Mouse (Mus musculus): ENCODE results near the gene Eloa. TPM values are rescaled to one million over a fixed set of nuclear protein-coding genes. Genes with fewer than 3 reads are reported as not detected.

The Eloa gene
- polyA plus RNA-seq, 1 experiment from 2014 or later, result 48.6 TPM

GRCm38 (mm10) chr4:135962946-135963345, 58.6 kb downstream of the Eloa start:
- Histone ChIP-seq H3K4me2 (peak overlapping the region; percentile 99), H3K9ac (ENCODE audit: low read depth, low read length) (peak overlapping the region; percentile 77), H3K4me1 (replicated peaks; ENCODE audit: control insufficient read depth, insufficient read depth, low read length) (peaks cover 17% of the 10 kb centered on the region), H3K27me3 (replicated peaks; ENCODE audit: control insufficient read depth, insufficient read depth, low read length) (no peaks in the 10 kb centered on the region), H3K9me3 (ENCODE audit: control insufficient read depth, low read length) (no peaks in the 10 kb centered on the region), H3K4me3 (ENCODE audit: low read depth, low read length) (peak overlapping the region; percentile 84), H3K27ac (ENCODE audit: low read depth, low read length) (peak overlapping the region; percentile 78), H3K36me3 (ENCODE audit: control insufficient read depth, insufficient read depth, low read length) (peaks cover 16% of the 10 kb centered on the region; the same call in 1 of the 2 replicates)
- ATAC-seq (replicated peaks; ENCODE audit: low FRiP score), result peak; percentile 13; the same call in 1 of the 2 replicates
- DNase-seq (ENCODE audit: low spot score), result no peak
- WGBS, result 7% methylated on average over 15 of the region's 15 CpGs

GRCm38 (mm10) chr4:135962198-135962597, 59.4 kb downstream of the Eloa start:
- ATAC-seq (replicated peaks; ENCODE audit: low FRiP score) (no peak), DNase-seq (ENCODE audit: low spot score) (no peak)
- Histone ChIP-seq H3K4me2 (no peak overlapping the region; the same call in 1 of the 2 replicates), H3K27ac (ENCODE audit: low read depth, low read length) (no peak overlapping the region; the same call in 1 of the 2 replicates), H3K9ac (ENCODE audit: low read depth, low read length) (no peak overlapping the region), H3K9me3 (ENCODE audit: control insufficient read depth, low read length) (no peaks in the 10 kb centered on the region), H3K27me3 (replicated peaks; ENCODE audit: control insufficient read depth, insufficient read depth, low read length) (no peaks in the 10 kb centered on the region), H3K4me3 (ENCODE audit: low read depth, low read length) (no peak overlapping the region), H3K36me3 (ENCODE audit: control insufficient read depth, insufficient read depth, low read length) (peaks cover 10% of the 10 kb centered on the region; the same call in 1 of the 2 replicates), H3K4me1 (replicated peaks; ENCODE audit: control insufficient read depth, insufficient read depth, low read length) (peaks cover 17% of the 10 kb centered on the region)
- whole genome bisulfite sequencing, result 85% methylated on average over 7 of the region's 7 CpGs

- no peaks in the 10 kb centered on the region for H3K27me3 ChIP-seq (replicated peaks; ENCODE audit: control insufficient read depth, insufficient read depth, low read length)
- DNase-seq (ENCODE audit: low spot score) (no peak), ATAC-seq (replicated peaks; ENCODE audit: low FRiP score) (no peak)
- no peak overlapping the region for H3K4me2 ChIP-seq
- H3K9ac ChIP-seq (ENCODE audit: low read depth, low read length), result no peak overlapping the region
- no peak overlapping the region for H3K27ac ChIP-seq (ENCODE audit: low read depth, low read length)
- H3K4me3 ChIP-seq (ENCODE audit: low read depth, low read length), result no peak overlapping the region
- peaks cover 10% of the 10 kb centered on the region; the same call in 1 of the 2 replicates for H3K36me3 ChIP-seq (ENCODE audit: control insufficient read depth, insufficient read depth, low read length)
- 83% methylated on average over 5 of the region's 5 CpGs for WGBS
- no peaks in the 10 kb centered on the region for H3K9me3 ChIP-seq (ENCODE audit: control insufficient read depth, low read length)
- peaks cover 17% of the 10 kb centered on the region for H3K4me1 ChIP-seq (replicated peaks; ENCODE audit: control insufficient read depth, insufficient read depth, low read length)
Measured at GRCm38 (mm10) chr4:135961709-135962108, 59.9 kb downstream of the Eloa start.

- Histone ChIP-seq H3K27me3 (replicated peaks; ENCODE audit: control insufficient read depth, insufficient read depth, low read length) (no peaks in the 10 kb centered on the region), H3K9ac (ENCODE audit: low read depth, low read length) (peak overlapping the region; percentile 34; the same call in 1 of the 2 replicates), H3K27ac (ENCODE audit: low read depth, low read length) (no peak overlapping the region), H3K36me3 (ENCODE audit: control insufficient read depth, insufficient read depth, low read length) (peaks cover 15% of the 10 kb centered on the region; the same call in 1 of the 2 replicates), H3K4me2 (no peak overlapping the region), H3K4me3 (ENCODE audit: low read depth, low read length) (no peak overlapping the region), H3K4me1 (replicated peaks; ENCODE audit: control insufficient read depth, insufficient read depth, low read length) (peaks cover 17% of the 10 kb centered on the region), H3K9me3 (ENCODE audit: control insufficient read depth, low read length) (no peaks in the 10 kb centered on the region)
- ATAC-seq (replicated peaks; ENCODE audit: low FRiP score) (0 out of 2 replicates have a peak, but pooled peaks have one; percentile 32), DNase-seq (ENCODE audit: low spot score) (peak; percentile 77)
- 31% methylated on average over 5 of the region's 5 CpGs for WGBS
Measured at GRCm38 (mm10) chr4:135960717-135961116, 60.8 kb downstream of the Eloa start.

- no peak for ATAC-seq (replicated peaks; ENCODE audit: low FRiP score)
- H3K36me3 ChIP-seq (ENCODE audit: control insufficient read depth, insufficient read depth, low read length), result peaks cover 16% of the 10 kb centered on the region; the same call in 1 of the 2 replicates
- H3K4me1 ChIP-seq (replicated peaks; ENCODE audit: control insufficient read depth, insufficient read depth, low read length), result peaks cover 7% of the 10 kb centered on the region; the same call in 1 of the 2 replicates
- no peak for DNase-seq (ENCODE audit: low spot score)
- no peaks in the 10 kb centered on the region for H3K27me3 ChIP-seq (replicated peaks; ENCODE audit: control insufficient read depth, insufficient read depth, low read length)
- peak overlapping the region; percentile 30; the same call in 1 of the 2 replicates for H3K4me2 ChIP-seq
- peak overlapping the region; percentile 32; the same call in 1 of the 2 replicates for H3K27ac ChIP-seq (ENCODE audit: low read depth, low read length)
- 0 out of 2 replicates have a peak overlapping the region, but pooled peaks have one; percentile 6 for H3K4me3 ChIP-seq (ENCODE audit: low read depth, low read length)
- 68% methylated on average over 8 of the region's 8 CpGs for WGBS
- no peak overlapping the region for H3K9ac ChIP-seq (ENCODE audit: low read depth, low read length)
- H3K9me3 ChIP-seq (ENCODE audit: control insufficient read depth, low read length), result no peaks in the 10 kb centered on the region
Measured at GRCm38 (mm10) chr4:135958354-135958753, 63.2 kb downstream of the Eloa start.

GRCm38 (mm10) chr4:135955886-135956285, 65.7 kb downstream of the Eloa start:
- ATAC-seq (replicated peaks; ENCODE audit: low FRiP score) (no peak), DNase-seq (ENCODE audit: low spot score) (no peak)
- Histone ChIP-seq H3K9me3 (ENCODE audit: control insufficient read depth, low read length) (no peaks in the 10 kb centered on the region), H3K36me3 (ENCODE audit: control insufficient read depth, insufficient read depth, low read length) (peaks cover 27% of the 10 kb centered on the region), H3K4me3 (ENCODE audit: low read depth, low read length) (no peak overlapping the region), H3K27me3 (replicated peaks; ENCODE audit: control insufficient read depth, insufficient read depth, low read length) (no peaks in the 10 kb centered on the region), H3K27ac (ENCODE audit: low read depth, low read length) (no peak overlapping the region), H3K4me2 (no peak overlapping the region), H3K4me1 (replicated peaks; ENCODE audit: control insufficient read depth, insufficient read depth, low read length) (no peaks in the 10 kb centered on the region), H3K9ac (ENCODE audit: low read depth, low read length) (no peak overlapping the region)
- 93% methylated on average over 9 of the region's 9 CpGs for WGBS

- Histone ChIP-seq H3K27me3 (replicated peaks; ENCODE audit: control insufficient read depth, insufficient read depth, low read length) (no peaks in the 10 kb centered on the region), H3K9me3 (ENCODE audit: control insufficient read depth, low read length) (no peaks in the 10 kb centered on the region), H3K9ac (ENCODE audit: low read depth, low read length) (no peak overlapping the region), H3K4me3 (ENCODE audit: low read depth, low read length) (no peak overlapping the region), H3K4me1 (replicated peaks; ENCODE audit: control insufficient read depth, insufficient read depth, low read length) (peaks cover 3% of the 10 kb centered on the region; the same call in 1 of the 2 replicates), H3K4me2 (no peak overlapping the region), H3K36me3 (ENCODE audit: control insufficient read depth, insufficient read depth, low read length) (peaks cover 23% of the 10 kb centered on the region), H3K27ac (ENCODE audit: low read depth, low read length) (no peak overlapping the region)
- 15% methylated on average over 2 of the region's 2 CpGs for WGBS
- DNase-seq (ENCODE audit: low spot score) (peak; percentile 66), ATAC-seq (replicated peaks; ENCODE audit: low FRiP score) (0 out of 2 replicates have a peak, but pooled peaks have one; percentile 50)
Measured at GRCm38 (mm10) chr4:135954241-135954640, 67.3 kb downstream of the Eloa start.

Measured in liver, embryonic 11.5 days (tissue).